Mouse (Mus musculus): ENCODE data around the gene Gm5065. TPM values are rescaled to one million over a fixed set of nuclear protein-coding genes. Genes with fewer than 3 reads are reported as not detected.

Gene Gm5065
- total RNA-seq (2018; cell fraction: chromatin; rRNA removed): not detected
- not detected for total RNA-seq (2018; cell fraction: cytosol; rRNA removed)
- total RNA-seq (2018; cell fraction: nucleus; rRNA removed): not detected
- not detected in 3 replicates for polyA plus RNA-seq (2018)

DNA sequence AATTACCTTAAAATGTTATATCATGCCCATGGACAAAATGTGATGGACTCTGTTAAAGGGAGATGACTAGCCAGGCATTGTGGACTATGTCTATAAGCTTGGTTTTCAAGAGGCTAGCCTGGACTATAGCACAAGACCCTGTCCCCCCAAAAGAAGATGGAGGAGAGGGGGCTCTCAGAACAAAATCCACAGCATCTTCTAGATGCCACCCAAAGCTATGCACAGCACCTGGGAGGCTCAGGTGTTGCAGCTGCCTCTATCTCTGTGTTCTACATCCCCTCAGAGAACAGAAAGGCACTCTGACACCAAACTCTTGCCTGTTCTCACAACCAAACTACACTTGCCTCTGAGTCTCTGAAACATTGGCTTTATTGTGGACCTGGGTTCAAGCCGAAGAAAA lies at the start of gene Gm5065:
TSS of gene Gm5065 (plus strand) at position 301 of the 400 bp plus-strand sequence.
- H3K4me3 ChIP-seq (ENCODE audit: inconsistent target): no peak within 1 kb of the TSS
- 67% methylated on average over 1 of the region's 1 CpGs for WGBS (ENCODE audit: missing documents)
- no peak within 1 kb of the TSS for H3K27ac ChIP-seq
- H3K79me2 ChIP-seq (ENCODE audit: inconsistent target): no peaks in the 10 kb centered on the region
- H3K36me3 ChIP-seq (ENCODE audit: inconsistent target): no peaks in the 10 kb centered on the region

DNA sequence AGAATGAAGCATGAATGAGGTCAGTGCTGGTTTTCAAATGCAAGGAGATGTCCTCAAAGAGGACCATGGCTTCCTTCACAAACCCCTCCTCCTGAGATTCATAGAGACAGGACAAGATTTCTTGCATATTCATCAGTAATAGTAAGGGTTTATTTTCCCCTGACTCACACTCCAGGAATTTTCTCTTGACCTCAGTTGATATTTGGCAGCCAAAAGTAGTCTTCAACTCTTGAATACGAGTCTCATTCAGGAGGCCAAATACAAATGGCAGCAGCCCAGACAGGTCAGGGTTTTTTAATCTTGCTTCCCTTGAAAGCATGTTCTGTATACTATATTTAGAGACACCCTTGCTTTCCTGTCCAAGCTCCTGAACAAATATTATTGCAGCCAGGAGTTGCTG lies 22.8 kb upstream of the Gm5065 start:
- WGBS (ENCODE audit: missing documents): 79% methylated on average over 1 of the region's 1 CpGs
- Histone ChIP-seq H3K4me3 (ENCODE audit: inconsistent target) (no peak overlapping the region), H3K27ac (no peak overlapping the region), H3K36me3 (ENCODE audit: inconsistent target) (no peaks in the 10 kb centered on the region), H3K79me2 (ENCODE audit: inconsistent target) (no peaks in the 10 kb centered on the region)

GRCm38 (mm10) chr7:5350935-5351334 lies 598 bp downstream of the Gm5065 start, which contains the start of gene Nlrp2:
TSS of gene Nlrp2 (minus strand) at chr7:5351035.
- no peaks in the 10 kb centered on the region for H3K36me3 ChIP-seq (ENCODE audit: inconsistent target)
- no peak within 1 kb of the TSS for H3K27ac ChIP-seq
- H3K79me2 ChIP-seq (ENCODE audit: inconsistent target): no peaks in the 10 kb centered on the region
- 80% methylated on average over 4 of the region's 4 CpGs for WGBS (ENCODE audit: missing documents)
- no peak within 1 kb of the TSS for H3K4me3 ChIP-seq (ENCODE audit: inconsistent target)

DNA sequence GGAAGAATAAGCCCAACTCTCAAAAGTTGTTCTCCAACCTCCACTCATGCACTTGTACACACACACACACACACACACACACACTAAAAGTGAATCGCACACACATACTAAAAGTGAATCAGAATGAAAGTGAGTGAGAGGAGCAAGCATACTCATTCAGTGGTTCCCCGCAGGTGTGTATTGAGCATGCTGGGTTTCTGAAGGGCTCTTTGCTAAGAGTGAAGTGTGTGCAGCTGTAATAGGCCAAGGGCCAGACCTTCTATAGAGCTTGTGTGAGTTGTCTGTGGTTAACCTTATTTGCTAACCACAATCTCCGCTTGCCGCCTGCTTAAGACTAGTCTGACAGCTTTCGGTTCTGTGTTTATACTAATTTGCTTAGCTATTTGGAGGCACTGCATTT lies 13.3 kb downstream of the Gm5065 start:
- Histone ChIP-seq H3K36me3 (ENCODE audit: inconsistent target) (no peaks in the 10 kb centered on the region), H3K79me2 (ENCODE audit: inconsistent target) (no peaks in the 10 kb centered on the region), H3K27ac (no peak overlapping the region), H3K4me3 (ENCODE audit: inconsistent target) (no peak overlapping the region)
- WGBS (ENCODE audit: missing documents): 88% methylated on average over 5 of the region's 5 CpGs

DNA sequence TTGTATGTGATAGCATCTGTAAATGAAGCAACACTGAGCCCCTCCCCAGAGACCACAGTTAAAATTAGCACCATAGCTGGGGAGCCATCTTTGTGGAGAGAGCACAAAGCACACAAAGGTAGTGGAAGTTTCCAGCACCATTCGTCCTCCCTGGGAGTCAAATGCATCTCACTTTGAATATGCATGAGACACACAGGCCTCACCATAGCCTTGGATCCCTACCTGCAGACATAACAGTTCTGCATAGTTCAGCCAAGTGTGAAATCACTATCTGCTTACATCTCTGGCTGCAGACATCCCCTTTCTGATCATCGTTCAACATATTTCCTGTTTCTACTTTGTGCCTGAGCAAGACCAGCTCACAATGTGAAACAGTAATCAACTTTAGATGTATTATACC lies 16.4 kb downstream of the Gm5065 start:
- H3K4me3 ChIP-seq (ENCODE audit: inconsistent target): no peak overlapping the region
- H3K79me2 ChIP-seq (ENCODE audit: inconsistent target): no peaks in the 10 kb centered on the region
- WGBS (ENCODE audit: missing documents): 82% methylated on average over 2 of the region's 2 CpGs
- no peaks in the 10 kb centered on the region for H3K36me3 ChIP-seq (ENCODE audit: inconsistent target)
- H3K27ac ChIP-seq: no peak overlapping the region

- 24% methylated on average over 2 of the region's 2 CpGs for WGBS (ENCODE audit: missing documents)
- Histone ChIP-seq H3K36me3 (ENCODE audit: inconsistent target) (no peaks in the 10 kb centered on the region), H3K79me2 (ENCODE audit: inconsistent target) (no peaks in the 10 kb centered on the region), H3K27ac (no peak overlapping the region), H3K4me3 (ENCODE audit: inconsistent target) (no peak overlapping the region)
Observed at GRCm38 (mm10) chr7:5406201-5406600, 55.9 kb downstream of the Gm5065 start.

Other genes starting within 250 kb of the Gm5065 start
- gene Rfpl4, start 233.6 kb upstream of the Gm5065 start, polyA plus RNA-seq (2018): not detected in 3 replicates
- 0.32 to 1.4 TPM (median 0.40 TPM) in 3 replicates for gene Rasl2-9, start 224.6 kb upstream of the Gm5065 start, polyA plus RNA-seq (2018)
- not detected in 3 replicates for gene Vmn1r55, start 200.9 kb upstream of the Gm5065 start, polyA plus RNA-seq (2018)
- not detected in 3 replicates for gene Vmn1r56, start 153.8 kb upstream of the Gm5065 start, polyA plus RNA-seq (2018)
- gene Vmn1r57, start 132.0 kb upstream of the Gm5065 start, polyA plus RNA-seq (2018): not detected in 3 replicates
- not detected in 3 replicates for gene Nlrp2, start 498 bp downstream of the Gm5065 start, polyA plus RNA-seq (2018)
- not detected in 3 replicates for gene Vmn1r58, start 62.9 kb downstream of the Gm5065 start, polyA plus RNA-seq (2018)
- gene Vmn1r59, start 106.2 kb downstream of the Gm5065 start, polyA plus RNA-seq (2018): not detected in 3 replicates
- gene Vmn2r28, start 143.4 kb downstream of the Gm5065 start, polyA plus RNA-seq (2018): not detected in 3 replicates
- not detected in 3 replicates for gene Vmn1r60, start 196.8 kb downstream of the Gm5065 start, polyA plus RNA-seq (2018)